Mouse (Mus musculus): ENCODE data around the gene Lcp2. TPM values are rescaled to one million over a fixed set of nuclear protein-coding genes. Genes with fewer than 3 reads are reported as not detected.
A peak's percentile ranks its signal among the peaks of the same experiment; 100 is the strongest.

Lcp2 gene
- total RNA-seq, 2 experiments from 2014 or later: 94.8 to 205 TPM

DNA sequence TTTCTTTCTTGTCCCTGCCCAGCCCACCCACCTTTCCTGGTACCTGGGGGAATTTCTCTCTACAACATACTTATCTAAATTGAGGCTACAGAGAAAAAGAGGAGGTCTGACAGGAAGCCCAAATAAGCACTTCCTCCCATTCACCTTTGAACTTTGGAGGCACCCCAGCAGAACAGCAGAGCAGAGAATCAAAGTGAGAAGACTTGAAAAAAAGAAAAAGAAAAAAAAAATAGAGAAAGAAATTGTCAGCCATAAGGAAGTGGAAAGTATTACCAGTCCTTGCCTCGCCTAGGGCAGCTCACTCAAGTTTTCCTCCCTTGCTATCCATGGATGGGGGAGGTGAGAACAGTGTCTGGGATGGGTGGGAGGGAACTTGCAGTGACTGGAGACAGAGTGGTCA is 3.9 kb upstream of the Lcp2 start:
- ATAC-seq (ENCODE audit: poor library complexity, severe bottlenecking): no peak

DNA sequence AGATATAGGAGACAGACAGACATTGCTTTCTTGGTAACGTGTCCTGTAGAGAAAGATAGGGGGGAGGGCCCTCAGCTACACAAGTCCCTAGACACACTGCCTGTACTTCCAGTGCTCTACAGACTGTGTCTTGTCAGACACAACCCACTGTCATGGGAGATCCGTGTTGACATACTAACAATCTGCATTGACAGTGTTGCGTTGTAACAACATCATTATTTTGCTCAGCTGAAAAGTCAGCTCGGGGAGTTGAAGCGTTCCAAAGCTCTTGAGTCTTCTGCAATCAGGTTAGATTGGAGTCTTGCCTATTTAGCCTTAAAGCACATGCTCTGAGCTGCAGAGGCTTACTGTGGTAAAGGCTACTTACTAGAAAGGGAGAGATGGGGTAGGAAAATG is 820 bp downstream of the Lcp2 start:
- ATAC-seq (ENCODE audit: poor library complexity, severe bottlenecking): peak; percentile 19; the same call in 1 of the 2 replicates

DNA sequence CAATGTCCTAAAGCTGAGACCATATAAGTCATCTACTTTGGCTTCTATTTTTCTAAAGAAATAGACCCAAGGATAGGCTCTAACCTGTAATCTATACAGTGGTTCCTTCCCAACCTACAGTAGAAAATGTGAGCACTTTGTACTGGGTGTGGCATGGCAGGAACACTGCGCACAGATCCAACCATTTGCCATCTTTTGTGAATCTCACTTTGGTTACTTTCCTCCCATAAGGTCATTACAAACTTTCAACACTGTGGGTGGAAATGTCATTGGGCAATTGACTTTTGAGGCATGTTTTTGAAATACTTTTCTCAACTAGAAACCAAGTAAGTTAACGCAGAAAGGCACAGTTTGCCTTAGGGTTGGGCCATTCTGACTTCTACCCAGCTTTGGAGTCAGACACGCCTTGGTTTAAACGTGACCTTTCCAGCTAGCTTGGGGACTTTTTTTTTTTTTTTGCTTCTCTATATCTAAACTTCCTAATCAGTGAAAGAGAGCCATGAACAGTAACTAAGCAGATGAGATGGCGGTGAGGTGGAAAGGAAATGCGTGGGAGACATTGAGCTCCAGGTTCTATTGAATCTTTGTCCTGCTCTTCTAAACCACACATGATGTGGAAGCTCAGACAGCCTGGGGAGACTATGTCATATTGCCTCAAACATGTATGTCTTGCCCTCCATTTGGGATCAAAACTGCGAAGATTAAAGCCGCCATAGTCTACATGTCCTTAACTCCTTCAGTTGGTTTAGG is 1.8 kb downstream of the Lcp2 start:
- ATAC-seq (ENCODE audit: poor library complexity, severe bottlenecking): peak; percentile 34

DNA sequence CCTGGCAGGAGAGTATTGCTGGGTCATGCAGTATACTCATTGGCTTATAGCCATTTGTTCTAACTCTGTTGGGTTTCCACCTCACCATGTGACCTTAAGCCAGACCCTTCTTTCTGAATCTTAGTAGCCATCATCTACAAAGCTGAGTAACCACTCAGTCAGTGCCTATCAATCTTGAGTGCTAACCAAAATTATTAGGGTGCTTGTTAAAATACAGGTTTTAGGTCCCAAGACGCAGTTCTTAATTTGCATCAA is 2.3 kb downstream of the Lcp2 start:
- no peak for ATAC-seq (ENCODE audit: poor library complexity, severe bottlenecking)

DNA sequence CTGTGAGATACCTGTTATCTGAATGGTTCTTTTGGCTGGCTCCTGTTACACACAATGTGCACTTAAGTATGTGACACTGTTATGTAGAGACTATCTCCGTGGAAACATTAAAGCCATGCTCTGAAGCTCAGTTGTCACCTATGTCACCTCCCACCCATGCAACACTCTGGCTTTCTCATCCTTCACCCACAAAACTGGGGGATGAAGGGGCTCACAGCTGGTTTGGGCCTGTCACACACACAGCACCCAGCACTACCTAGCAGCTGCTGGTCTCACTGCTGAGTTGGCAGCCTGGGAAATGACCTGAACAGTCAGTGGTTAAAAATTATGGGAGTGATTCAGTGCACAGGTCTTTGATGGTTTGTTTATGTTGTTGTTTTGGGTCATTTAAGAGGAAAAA is 3.3 kb downstream of the Lcp2 start:
- ATAC-seq (ENCODE audit: poor library complexity, severe bottlenecking): no peak

DNA sequence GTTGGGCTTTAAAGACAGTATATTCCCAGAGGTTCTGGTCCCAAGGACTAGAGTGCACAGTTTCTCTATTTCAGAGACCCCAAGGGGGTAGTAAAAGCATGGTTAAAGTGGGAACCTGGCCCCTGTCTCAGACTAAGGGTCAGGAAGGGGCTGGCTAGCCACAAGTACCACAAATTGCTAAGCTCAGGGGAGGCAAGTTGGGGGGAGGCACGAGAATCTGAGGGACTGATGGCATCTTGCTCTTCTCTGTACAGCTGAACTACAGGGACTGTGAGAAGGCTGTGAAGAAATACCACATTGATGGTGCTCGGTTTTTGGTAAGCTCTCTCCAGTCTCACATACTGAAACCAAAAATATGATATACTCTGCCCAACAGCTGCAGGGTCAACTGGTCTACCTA is 3.9 kb downstream of the Lcp2 start:
- no peak for ATAC-seq (ENCODE audit: poor library complexity, severe bottlenecking)

DNA sequence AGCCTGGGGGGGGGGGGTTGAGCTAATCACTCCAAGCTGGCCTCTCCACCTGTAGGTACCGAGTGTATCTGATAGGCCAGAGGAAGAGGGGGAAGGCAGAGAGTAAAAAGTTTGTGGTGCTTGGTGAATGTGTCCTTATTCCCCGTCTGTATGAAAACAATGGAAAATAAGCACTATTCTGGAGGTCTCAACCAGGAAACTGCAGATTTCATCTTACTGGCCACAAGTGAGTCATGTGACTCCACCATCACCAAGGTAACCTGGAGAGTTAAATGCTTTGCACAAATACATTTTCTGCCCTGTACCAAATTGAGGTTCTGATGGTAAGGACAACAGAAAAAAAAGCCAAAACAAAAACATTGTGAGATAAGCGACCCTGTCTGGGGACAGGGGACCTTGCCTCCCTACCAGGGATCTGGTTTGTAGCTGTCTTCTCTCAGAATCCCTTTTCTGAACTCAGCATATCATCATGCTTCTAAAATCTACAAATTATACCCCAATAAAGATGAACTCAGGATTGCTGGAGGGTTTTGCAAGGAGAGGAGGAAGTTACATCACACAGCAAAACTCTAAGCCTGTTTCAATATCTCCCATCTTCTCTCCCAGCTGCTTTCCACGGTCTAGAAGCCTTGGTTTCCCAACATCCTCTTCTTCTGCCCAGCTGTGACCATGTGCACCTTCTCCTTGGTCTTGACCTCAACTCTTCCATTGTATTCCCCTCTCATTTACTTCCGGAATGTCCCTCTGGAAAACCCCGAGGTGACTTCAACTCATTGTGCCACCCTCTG is 6.5 kb downstream of the Lcp2 start:
- ATAC-seq (ENCODE audit: poor library complexity, severe bottlenecking): peak; percentile 67

DNA sequence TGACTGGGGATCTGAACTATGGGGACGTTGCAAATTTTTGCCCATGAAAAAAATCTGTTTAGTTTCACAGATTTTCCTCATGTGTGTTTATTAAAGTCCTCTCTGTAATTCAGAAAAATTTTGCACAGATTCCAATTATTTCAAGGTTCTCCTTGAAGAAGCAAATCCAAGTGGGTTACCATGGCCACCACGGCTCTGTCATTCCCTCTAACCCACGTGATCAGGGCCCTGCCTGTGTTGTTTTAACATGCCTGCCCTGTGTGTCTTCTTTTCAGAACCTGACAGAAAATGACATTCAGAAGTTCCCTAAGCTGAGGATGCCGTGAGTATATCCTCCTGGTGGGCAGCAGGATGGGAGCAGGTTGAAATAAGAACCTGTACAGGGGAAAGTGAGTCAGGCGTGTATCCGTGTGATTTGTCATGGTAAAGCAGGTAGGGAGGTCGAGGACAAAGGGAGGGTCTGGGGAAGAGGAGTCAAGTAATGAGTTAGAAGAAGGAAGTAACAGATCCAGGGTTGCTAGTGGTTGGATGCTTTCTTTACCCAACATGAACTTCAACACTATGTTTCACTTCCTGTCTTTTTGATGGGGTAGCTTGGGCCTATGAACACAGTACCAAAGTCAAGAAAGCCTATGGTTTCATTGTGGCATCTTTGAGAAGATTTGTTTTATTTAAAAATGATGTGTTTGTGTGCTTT is 7.5 kb downstream of the Lcp2 start:
- peak; percentile 74 for ATAC-seq (ENCODE audit: poor library complexity, severe bottlenecking)

DNA sequence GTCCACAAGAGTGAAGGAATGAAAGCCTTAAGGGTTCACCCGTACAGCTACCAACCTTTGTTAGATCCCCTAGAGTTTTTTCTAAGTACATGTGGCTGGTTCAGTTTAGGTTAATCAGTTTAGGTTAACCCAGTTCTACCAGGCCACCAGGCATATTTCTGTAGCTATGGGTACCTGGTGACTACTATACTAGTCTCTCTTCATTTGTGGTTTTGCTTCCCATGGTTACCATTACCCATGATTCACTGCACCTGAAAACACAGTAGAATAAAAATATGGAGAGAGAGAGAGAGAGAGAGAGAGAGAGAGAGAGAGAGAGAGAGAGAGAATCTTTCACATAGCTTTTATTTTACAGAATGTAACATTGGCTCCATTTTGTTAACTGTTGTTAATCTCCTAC is 10.0 kb downstream of the Lcp2 start:
- no peak for ATAC-seq (ENCODE audit: poor library complexity, severe bottlenecking)

DNA sequence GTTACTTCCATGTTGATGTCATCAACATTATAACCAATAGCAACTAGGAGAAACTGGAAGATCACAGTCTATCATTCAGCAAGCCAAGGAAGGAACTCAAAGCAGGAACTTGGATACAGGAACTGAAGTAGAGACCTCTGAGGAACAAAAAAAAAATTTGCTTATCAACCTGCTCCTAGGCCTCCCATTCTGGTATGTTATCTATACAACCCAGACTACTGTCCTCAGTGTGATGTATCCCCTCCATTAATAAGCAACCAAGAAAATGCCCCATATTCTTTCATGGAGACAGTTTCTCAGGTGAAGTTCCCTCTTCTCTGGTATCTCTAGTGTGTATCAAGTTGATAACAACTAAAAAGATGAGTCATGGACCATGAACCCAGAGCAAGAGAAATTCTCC is 11.6 kb downstream of the Lcp2 start:
- peak; percentile 22; the same call in 1 of the 2 replicates for ATAC-seq (ENCODE audit: poor library complexity, severe bottlenecking)

DNA sequence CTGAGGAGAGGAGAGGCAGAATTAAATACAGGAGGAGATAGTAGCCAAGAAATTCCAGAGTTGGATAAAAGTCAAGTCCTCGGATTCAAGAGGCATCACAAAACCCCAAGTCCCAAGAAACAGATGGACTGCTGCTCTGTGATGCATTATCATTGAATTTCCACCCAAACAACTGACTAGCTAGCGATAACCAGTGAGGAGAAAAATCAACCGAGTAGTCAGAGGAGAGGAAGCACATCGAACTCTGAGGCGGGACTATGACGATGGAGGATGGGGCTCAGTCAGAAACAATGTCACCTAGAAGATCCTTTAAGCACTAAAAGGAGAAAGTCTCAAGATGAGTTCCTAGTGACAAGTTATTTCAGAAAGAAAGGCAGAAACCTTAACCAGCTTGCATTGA is 12.2 kb downstream of the Lcp2 start:
- no peak for ATAC-seq (ENCODE audit: poor library complexity, severe bottlenecking)

DNA sequence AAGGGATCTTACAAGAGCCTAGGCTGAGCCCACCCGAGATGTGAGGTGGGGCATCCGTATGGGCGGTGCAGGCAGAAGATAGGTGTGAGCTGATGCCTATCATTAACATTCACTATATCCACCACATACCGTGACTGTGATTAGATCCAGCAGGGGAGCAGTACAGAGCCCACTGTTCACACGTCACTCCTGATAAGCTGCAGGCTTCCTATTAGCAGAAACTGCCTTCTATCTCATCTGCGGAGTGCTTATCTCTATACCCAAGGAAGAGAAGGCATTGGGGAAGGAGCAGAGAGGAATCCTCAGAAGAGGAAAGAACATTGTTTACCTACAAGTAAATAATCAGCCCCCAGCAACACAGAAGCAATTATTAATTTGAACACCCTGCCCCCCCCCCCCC is 15.0 kb downstream of the Lcp2 start:
- ATAC-seq (ENCODE audit: poor library complexity, severe bottlenecking): no peak

DNA sequence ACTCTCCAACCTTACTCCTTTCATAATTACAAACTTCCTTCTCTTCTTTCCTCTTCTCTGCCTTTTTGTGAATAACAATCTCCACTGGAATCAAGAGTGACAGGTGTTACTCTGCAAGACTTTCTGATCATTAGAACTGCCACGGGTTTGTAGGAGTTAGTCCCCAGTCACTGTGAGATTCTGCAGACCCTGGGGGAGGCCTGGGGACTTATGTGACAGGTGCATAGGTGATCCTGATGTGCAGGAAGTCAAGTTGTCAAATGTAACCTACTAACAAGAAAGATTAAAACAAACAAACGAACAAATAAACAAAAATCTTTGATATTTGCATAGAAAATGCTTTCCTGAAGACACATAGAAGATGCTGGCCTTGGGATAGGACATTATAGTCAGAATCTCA is 16.5 kb downstream of the Lcp2 start:
- ATAC-seq (ENCODE audit: poor library complexity, severe bottlenecking): no peak

DNA sequence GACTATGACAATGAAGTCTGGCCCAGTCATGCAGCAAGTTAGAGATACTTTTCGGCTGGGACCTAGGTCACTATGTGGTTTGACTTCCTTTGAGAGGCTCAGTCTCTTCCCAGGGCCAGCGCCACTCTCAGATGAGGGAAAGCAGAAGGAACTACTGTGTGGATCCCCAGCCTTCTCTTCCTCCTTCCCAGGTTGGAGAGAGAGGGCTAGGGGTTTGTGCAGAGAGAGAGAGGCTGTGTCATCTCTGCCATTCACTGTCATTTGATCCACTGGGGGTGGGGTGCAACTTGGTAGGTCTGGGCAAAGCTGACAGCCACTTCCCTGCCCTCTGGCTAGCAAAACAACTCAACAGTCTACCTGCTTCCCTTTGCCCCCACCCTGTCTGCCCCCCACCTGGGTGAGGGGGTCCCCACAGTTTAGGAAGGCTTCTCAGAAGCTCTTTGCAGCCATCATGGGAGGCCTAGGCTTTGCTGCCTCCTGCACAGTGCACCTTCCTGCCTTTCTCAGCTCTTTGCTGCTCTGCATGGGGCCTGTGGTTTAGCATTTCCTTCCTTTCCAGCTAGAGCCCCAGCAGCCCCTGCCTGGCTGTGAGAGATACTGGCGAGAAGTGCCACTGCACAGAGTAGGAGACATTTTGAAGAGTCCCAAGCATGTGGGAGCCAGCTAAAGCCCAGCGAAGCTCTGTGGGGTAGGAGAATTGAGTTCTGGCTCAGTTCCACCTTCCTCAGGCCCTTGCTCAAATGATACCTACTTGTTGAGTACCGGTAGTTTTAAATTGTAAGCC is 17.2 kb downstream of the Lcp2 start:
- peak; percentile 79 for ATAC-seq (ENCODE audit: poor library complexity, severe bottlenecking)

DNA sequence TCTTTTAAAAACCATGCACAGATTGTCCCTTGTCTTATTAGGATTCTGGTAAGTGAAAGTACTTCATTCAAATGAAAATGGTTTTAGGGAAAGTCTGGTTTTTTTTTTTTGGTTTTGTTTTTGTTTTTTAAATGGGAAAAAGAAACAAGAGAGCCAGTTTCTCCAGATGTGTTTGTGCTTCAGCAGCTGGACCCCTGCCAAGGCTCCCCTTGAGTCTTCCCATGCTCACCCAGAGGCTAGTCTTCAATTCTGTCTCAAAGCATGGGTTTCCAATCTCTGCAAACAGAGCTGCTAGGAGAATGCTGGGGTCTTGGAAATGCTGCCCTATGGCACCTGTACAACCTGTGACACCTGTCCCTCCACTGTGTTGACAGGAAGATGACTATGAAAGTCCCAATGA is 23.9 kb downstream of the Lcp2 start:
- no peak for ATAC-seq (ENCODE audit: poor library complexity, severe bottlenecking)

DNA sequence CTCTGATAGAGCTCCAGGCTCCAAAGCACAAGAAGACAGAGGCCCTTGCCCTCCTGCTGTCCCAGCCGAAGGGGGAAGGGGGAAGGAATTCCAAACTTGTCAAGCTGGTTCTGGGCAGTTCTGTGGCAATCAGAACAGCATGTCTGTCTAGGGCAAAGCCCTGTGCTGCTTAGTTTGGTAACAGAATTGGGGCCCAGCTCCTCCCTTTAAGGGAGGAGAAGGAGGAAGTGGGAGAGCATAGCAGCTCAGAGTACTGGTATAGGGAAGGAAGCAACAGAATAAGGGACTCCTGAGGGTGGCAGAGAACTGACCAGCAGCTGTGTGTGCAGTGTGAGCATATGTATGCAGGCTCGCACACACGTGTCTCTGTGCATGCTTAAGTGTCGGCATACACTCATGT is 25.6 kb downstream of the Lcp2 start:
- peak; percentile 93 for ATAC-seq (ENCODE audit: poor library complexity, severe bottlenecking)

DNA sequence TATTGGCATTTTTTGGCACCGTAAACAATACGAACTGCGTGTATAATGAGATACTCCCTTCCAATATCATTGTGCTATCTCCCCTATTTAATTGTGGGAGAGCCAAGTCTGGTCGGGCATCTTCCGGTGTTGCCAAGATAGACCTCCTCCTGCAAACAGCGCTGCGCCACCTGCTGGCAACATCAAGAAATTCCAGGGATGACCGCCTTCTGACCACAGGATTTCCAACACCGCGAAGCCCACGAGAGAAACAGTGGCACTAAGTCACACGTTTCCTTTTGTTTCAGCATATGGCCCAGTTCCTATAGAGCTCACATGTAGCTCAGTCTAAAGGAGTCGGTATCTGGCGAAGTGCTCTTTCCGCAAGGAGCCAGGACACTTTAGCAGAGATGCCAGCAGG is 27.1 kb downstream of the Lcp2 start:
- ATAC-seq (ENCODE audit: poor library complexity, severe bottlenecking): peak; percentile 53

DNA sequence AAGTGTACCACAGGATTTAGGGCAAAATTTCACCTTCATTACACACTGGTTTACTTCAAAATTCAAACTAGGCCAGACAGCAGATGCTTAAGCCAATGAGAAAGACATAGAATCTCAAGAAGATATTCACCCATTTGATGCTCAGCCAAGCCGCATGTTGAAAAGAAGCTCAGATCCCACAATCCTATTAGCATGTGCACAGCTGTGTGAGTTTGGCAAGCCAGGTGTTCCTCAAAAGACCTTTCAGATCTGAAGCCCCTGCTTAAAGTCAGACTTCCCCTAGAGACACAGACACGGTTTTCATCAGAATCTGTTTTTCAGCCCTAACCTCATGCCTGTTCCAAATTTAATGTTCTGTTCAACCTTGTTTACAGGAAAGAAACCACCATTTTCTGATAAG is 31.1 kb downstream of the Lcp2 start:
- ATAC-seq (ENCODE audit: poor library complexity, severe bottlenecking): no peak

DNA sequence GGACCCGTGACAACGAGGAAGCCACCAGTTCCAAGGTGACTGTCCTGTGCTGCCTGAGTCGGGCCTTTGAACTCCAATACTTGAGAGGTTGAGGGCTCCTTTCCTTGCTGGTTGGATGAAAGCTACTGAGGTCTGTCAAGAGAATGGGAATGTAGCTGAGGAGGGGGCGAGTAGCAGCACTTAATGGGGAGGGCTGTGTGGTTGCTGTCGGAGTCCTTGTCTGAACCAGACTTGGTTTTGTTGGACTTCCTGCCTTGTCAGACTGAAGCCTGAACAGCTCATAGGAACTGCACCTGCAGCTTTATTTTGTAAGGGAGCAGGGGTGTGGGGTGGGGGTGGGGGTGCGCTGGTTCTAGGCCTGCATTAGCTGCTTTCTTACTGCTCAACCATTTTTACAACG is 31.9 kb downstream of the Lcp2 start:
- no peak for ATAC-seq (ENCODE audit: poor library complexity, severe bottlenecking)

DNA sequence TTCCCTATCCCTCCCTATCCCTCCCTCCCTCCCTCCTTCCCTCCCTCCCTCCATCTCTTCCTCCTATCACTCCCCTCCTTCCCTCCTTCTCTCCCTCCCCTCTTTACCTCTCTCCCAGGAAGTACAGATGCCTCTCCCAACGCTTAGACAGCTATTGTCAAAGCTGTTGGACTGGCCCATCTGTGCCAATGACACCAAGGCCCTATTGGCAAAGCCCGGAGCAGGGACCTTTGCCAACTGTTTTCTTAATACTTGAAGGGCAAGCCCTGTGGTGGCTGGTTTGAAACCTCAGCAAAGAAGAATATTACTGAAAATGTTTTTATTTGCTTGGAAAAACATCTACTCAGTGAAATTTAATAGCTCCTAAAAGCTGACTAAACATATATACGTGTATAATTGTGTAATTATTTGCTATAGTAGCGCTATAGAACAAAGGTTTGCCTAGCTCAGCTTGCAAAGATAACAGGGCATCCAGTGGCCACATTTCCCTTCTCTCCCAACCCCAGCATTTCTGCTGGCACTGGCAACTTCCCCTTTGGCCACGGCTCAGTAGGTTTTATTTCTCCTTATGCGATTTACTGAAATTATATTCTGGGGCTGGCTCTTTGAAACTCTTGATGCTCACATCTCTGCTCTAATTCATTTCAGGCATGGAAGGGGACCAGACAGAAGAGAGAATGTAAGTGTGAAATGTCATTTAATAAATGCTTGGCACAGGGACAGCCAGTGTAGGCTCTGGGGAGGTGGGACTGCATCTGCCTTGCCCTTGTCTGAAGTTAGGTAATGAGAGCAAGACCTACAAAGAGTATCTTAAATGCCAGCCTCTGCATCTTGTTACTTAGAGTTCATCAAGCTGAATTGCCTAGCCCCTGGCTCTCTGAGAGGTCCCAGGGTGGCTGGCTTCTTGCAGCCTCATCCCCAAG is 33.1 kb downstream of the Lcp2 start:
- 0 out of 2 replicates have a peak, but pooled peaks have one; percentile 43 for ATAC-seq (ENCODE audit: poor library complexity, severe bottlenecking)
